In genomic region chr9:123740799-123741198, GRCm38 (mm10) we compare ENCODE assay signal across 26 mouse cellular contexts.
"Had no signal": no experiment of that assay in that cellular context is flagged by ENCODE, and none has a peak within 500 bp of the region (broad histone marks: within the 10 kb centered on the region; RNA-seq: fewer than 3 reads in every experiment).

No protein-coding gene starts in this region.

- H3K27me3 ChIP-seq: heart, embryonic 13.5 days; heart, embryonic 15.5 days; hindbrain, embryonic 13.5 days; hindbrain, embryonic 15.5 days; kidney, embryonic 15.5 days; limb, embryonic 13.5 days; limb, embryonic 15.5 days; liver, embryonic 12.5 days had no signal

- DNase-seq: gastrocnemius, postnatal 14 days; gastrocnemius, postnatal 36 days; heart, adult 18-20 months; heart, postnatal 14 days; heart, postnatal 36 days; kidney, adult 11 months; kidney, adult 2 months; kidney, adult 9 months; kidney, postnatal 14 days; kidney, postnatal 36 days; layer of hippocampus, adult 9-11 months; layer of hippocampus, postnatal 36 days; left cerebral cortex, postnatal 4 days had no signal

- H3K9ac ChIP-seq: heart, embryonic 13.5 days; heart, embryonic 15.5 days; hindbrain, embryonic 13.5 days; hindbrain, embryonic 15.5 days; kidney, embryonic 15.5 days; limb, embryonic 13.5 days; limb, embryonic 15.5 days; liver, embryonic 12.5 days; liver, embryonic 14.5 days had no signal

- H3K4me3 ChIP-seq: heart, embryonic 13.5 days; heart, embryonic 15.5 days; hindbrain, embryonic 13.5 days; hindbrain, embryonic 15.5 days; kidney, embryonic 15.5 days; limb, embryonic 13.5 days; limb, embryonic 15.5 days; liver, embryonic 12.5 days had no signal

- H3K9me3 ChIP-seq: heart, embryonic 13.5 days; heart, embryonic 15.5 days; hindbrain, embryonic 13.5 days; hindbrain, embryonic 15.5 days; kidney, embryonic 15.5 days; limb, embryonic 13.5 days; limb, embryonic 15.5 days; liver, embryonic 12.5 days had no signal

- ATAC-seq: hindbrain, postnatal 0 days; intestine, embryonic 16.5 days; liver, embryonic 12.5 days had no signal

- H3K36me3 ChIP-seq: heart, embryonic 13.5 days; heart, embryonic 15.5 days; hindbrain, embryonic 13.5 days; hindbrain, embryonic 15.5 days; kidney, embryonic 15.5 days; limb, embryonic 13.5 days; limb, embryonic 15.5 days; liver, embryonic 12.5 days had no signal

- H3K4me2 ChIP-seq: heart, embryonic 11.5 days; heart, embryonic 13.5 days; heart, embryonic 15.5 days; hindbrain, embryonic 13.5 days; hindbrain, embryonic 15.5 days; kidney, embryonic 15.5 days; limb, embryonic 13.5 days; limb, embryonic 15.5 days; liver, embryonic 12.5 days had no signal

- H3K27ac ChIP-seq: heart, embryonic 13.5 days; heart, embryonic 15.5 days; hindbrain, embryonic 13.5 days; hindbrain, embryonic 15.5 days; hindbrain, postnatal 0 days; kidney, embryonic 15.5 days; kidney, postnatal 0 days; limb, embryonic 13.5 days; limb, embryonic 15.5 days; liver, embryonic 12.5 days; liver, embryonic 14.5 days had no signal

- H3K4me1 ChIP-seq: heart, embryonic 13.5 days; heart, embryonic 15.5 days; hindbrain, embryonic 13.5 days; hindbrain, embryonic 15.5 days; kidney, embryonic 15.5 days; limb, embryonic 13.5 days; limb, embryonic 15.5 days; liver, embryonic 12.5 days had no signal
